Mouse (Mus musculus) heart, adult 2 months (tissue): ENCODE measurements at regions not wholly inside any gene's neighbourhood (a gene's known extent, or its start where the extent isn't known, plus 50 kb on each side); places are given as distances from the start of the nearest gene placed in this dataset.

ENCODE experiments used
- CTCF ChIP-seq: fragments of 200-600 bp; IDR thresholded peaks from 2 replicates; pipeline ENCODE4 v1.8.1; 2022; ENCODE audit warnings: antibody characterized with exemption, mild to moderate bottlenecking, moderate library complexity
- POLR2A ChIP-seq: fragments of 200-500 bp; IDR thresholded peaks from 2 replicates; pipeline ENCODE4 v1.6.1; 2011; ENCODE audit warnings: mild to moderate bottlenecking, low read depth, low read length, control low read depth; ENCODE audit not compliant: insufficient read depth

- no peak for TF ChIP-seq POLR2A
- TF ChIP-seq CTCF: no peak
Measured at GRCm38 (mm10) chr12:26543463-26543862, 74.5 kb downstream of the Cmpk2 start.
